Mouse (Mus musculus) CD4-positive helper T cell, adult 2 months (primary cell): ENCODE results near the gene Hyal2.
A peak's percentile ranks its signal among the peaks of the same experiment; 100 is the strongest.

Source experiments
- DNase-seq: peaks from one replicate; pipeline ENCODE4 v3.0.0-alpha.2; 2012; ENCODE audit warnings: low read depth, missing footprints, low spot score

Hyal2 gene

GRCm38 (mm10) chr9:107567702-107568319 is at the start of gene Hyal2:
Gene Hyal2 (plus strand): TSS chr9:107567945.
- DNase-seq: no peak

GRCm38 (mm10) chr9:107520331-107520730 is 47.4 kb upstream of the Hyal2 start:
- no peak for DNase-seq

- no peak for DNase-seq
Measured at GRCm38 (mm10) chr9:107521190-107521589, 46.6 kb upstream of the Hyal2 start.

GRCm38 (mm10) chr9:107521711-107522399 is 45.9 kb upstream of the Hyal2 start:
- peak; percentile 30 for DNase-seq

- no peak for DNase-seq
Measured at GRCm38 (mm10) chr9:107522400-107522711, 45.4 kb upstream of the Hyal2 start.

GRCm38 (mm10) chr9:107526198-107527026 is 41.3 kb upstream of the Hyal2 start:
- peak; percentile 83 for DNase-seq

GRCm38 (mm10) chr9:107533791-107534407 is 33.8 kb upstream of the Hyal2 start, which contains the start of gene Tmem115:
Gene Tmem115 (plus strand): TSS chr9:107533945.
- DNase-seq: peak; percentile 94

- DNase-seq: no peak
Measured at GRCm38 (mm10) chr9:107534408-107535202, 33.1 kb upstream of the Hyal2 start.

GRCm38 (mm10) chr9:107538231-107538630 is 29.5 kb upstream of the Hyal2 start:
- DNase-seq: no peak

- DNase-seq: no peak
Measured at GRCm38 (mm10) chr9:107538711-107539110, 29.0 kb upstream of the Hyal2 start.

GRCm38 (mm10) chr9:107539940-107540339 is 27.8 kb upstream of the Hyal2 start:
- DNase-seq: no peak

GRCm38 (mm10) chr9:107540420-107540819 is 27.3 kb upstream of the Hyal2 start:
- DNase-seq: no peak

- DNase-seq: no peak
Measured at GRCm38 (mm10) chr9:107541005-107541404, 26.7 kb upstream of the Hyal2 start.

- DNase-seq: peak; percentile 95
Measured at GRCm38 (mm10) chr9:107541474-107542351, 26.0 kb upstream of the Hyal2 start, which contains the start of the genes Cyb561d2 and Nprl2. Gene Cyb561d2 (minus strand): TSS chr9:107542193. Gene Nprl2 (plus strand): TSS chr9:107542226.

- no peak for DNase-seq
Measured at GRCm38 (mm10) chr9:107542352-107542686, 25.4 kb upstream of the Hyal2 start.

GRCm38 (mm10) chr9:107542721-107543120 is 25.0 kb upstream of the Hyal2 start:
- no peak for DNase-seq

GRCm38 (mm10) chr9:107543299-107543698 is 24.4 kb upstream of the Hyal2 start:
- DNase-seq: no peak

GRCm38 (mm10) chr9:107544196-107544700 is 23.5 kb upstream of the Hyal2 start:
- no peak for DNase-seq

GRCm38 (mm10) chr9:107544729-107545128 is 23.0 kb upstream of the Hyal2 start:
- no peak for DNase-seq

- no peak for DNase-seq
Measured at GRCm38 (mm10) chr9:107545199-107545598, 22.5 kb upstream of the Hyal2 start.
